Mouse (Mus musculus) forebrain, embryonic 11.5 days (tissue): Measurements from ENCODE around the gene Astn2. TPM values are rescaled to one million over a fixed set of nuclear protein-coding genes. Genes with fewer than 3 reads are reported as not detected.

Experiments used
- ATAC-seq: fragments of 200-750 bp; cut with Nextera tagmentation; replicated peaks from 2 replicates; pipeline ENCODE4 v1.8.0; 2017; ENCODE audit warnings: moderate TSS enrichment; ENCODE audit not compliant: low FRiP score
- DNase-seq: peaks from one replicate; pipeline ENCODE4 v3.0.0-alpha.2; 2017; ENCODE audit warnings: low spot score
- H3K27ac ChIP-seq: fragments of 300-500 bp; sonication (generic); 2 replicates; pipeline ENCODE4 v1.5.1; 2014; ENCODE audit warnings: low read depth, low read length
- H3K27me3 ChIP-seq: fragments of 300-500 bp; sonication (generic); 2 replicates; pipeline ENCODE4 v1.6.1; 2014; ENCODE audit warnings: mild to moderate bottlenecking, low read length, mixed read lengths; ENCODE audit not compliant: control insufficient read depth, insufficient read depth
- H3K36me3 ChIP-seq: fragments of 300-500 bp; sonication (generic); 2 replicates; pipeline ENCODE4 v1.6.1; 2014; ENCODE audit warnings: mild to moderate bottlenecking, low read length, moderate library complexity, mixed read lengths; ENCODE audit not compliant: control insufficient read depth, insufficient read depth
- H3K4me1 ChIP-seq: fragments of 300-500 bp; sonication (generic); replicated peaks from 2 replicates; pipeline ENCODE4 v1.6.1; 2014; ENCODE audit warnings: low read length, mixed read lengths; ENCODE audit not compliant: control insufficient read depth, insufficient read depth
- H3K4me2 ChIP-seq: fragments of 300-500 bp; sonication (generic); 2 replicates; pipeline ENCODE4 v1.6.1; 2014; ENCODE audit warnings: low read depth, mild to moderate bottlenecking, low read length, moderate library complexity, mixed read lengths; ENCODE audit not compliant: severe bottlenecking
- H3K4me3 ChIP-seq: fragments of 300-500 bp; sonication (generic); 2 replicates; pipeline ENCODE4 v1.5.1; 2014; ENCODE audit warnings: low read depth, low read length
- H3K9ac ChIP-seq: fragments of 300-500 bp; sonication (generic); 2 replicates; pipeline ENCODE4 v1.6.1; 2014; ENCODE audit warnings: low read length
- H3K9me3 ChIP-seq: fragments of 300-500 bp; sonication (generic); 2 replicates; pipeline ENCODE4 v1.6.1; 2016; ENCODE audit warnings: low read length, mixed read lengths; ENCODE audit not compliant: control insufficient read depth
- WGBS: fragments of 180-500 bp; shearing (Covaris S2); extraction: QIAGEN DNeasy Blood & Tissue Kit; methylation state at CpG from one replicate; pipeline ENCODE4 v1.1.7; 2014; 5-methylcytosine and 5-hydroxymethylcytosine counted together
- polyA plus RNA-seq: library from polyadenylated mRNA; unstranded; fragments of >200 nt; fragmentation: Nextera tagmentation; extraction: Ambion mirVana; gene quantifications from 2 replicates; pipeline ENCODE4 v1.2.1, GENCODE M21; 2014

Gene Astn2
- polyA plus RNA-seq, 1 experiment from 2014 or later: 0.94 TPM

DNA sequence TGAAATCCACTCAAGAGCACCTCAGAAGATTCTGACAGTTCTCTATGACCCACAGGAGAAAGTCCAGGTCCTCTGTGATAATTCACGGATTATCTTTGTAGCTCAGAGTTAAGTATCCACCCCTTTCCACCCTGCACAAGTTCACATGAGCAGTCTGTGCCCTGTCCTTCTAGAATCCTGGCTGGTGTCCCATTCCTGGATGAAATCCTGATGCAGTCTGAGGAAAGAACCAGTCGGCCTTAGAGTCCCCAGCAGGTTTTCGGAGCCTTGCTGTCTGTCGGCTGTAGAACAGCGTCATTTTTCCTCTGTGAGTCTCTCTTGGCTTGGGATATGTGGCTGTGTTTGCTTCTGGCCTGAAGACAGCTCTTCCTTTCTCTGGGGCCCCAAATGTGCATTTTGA, 978.0 kb downstream of the Astn2 start:
- Histone ChIP-seq H3K27ac (no peak overlapping the region), H3K9me3 (no peaks in the 10 kb centered on the region), H3K4me2 (no peak overlapping the region), H3K9ac (no peak overlapping the region), H3K36me3 (no peaks in the 10 kb centered on the region), H3K4me1 (no peaks in the 10 kb centered on the region), H3K4me3 (no peak overlapping the region), H3K27me3 (no peaks in the 10 kb centered on the region)
- DNase-seq: no peak
- 82% methylated on average over 5 of the region's 5 CpGs for WGBS
- no peak for ATAC-seq

DNA sequence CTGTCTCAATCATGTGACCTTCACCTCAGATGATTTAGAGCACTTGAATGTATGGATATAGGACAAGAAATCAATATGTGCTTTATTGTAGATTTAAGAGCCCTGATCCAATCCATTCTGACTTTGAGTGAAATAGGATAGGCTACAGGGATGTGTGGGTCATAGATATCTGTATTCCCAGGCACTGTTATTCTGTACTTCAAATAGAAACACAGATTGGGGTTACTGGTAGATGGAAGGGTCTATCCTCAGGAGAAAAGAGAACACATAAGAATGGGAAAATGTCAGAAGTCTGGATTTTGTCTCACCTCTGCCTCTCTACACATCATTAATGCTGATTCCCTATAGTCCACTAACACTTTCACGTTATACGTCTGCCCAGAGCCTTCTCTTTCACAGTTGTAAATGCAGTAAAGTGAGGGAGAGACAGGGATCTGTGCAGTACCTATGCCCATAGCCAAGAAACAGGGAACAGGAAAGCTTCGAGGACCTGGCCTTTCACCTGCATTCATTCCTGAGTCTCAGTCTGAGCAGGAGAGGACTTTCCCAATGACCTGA, 981.3 kb downstream of the Astn2 start:
- Histone ChIP-seq H3K36me3 (no peaks in the 10 kb centered on the region), H3K27ac (no peak overlapping the region), H3K9me3 (no peaks in the 10 kb centered on the region), H3K27me3 (no peaks in the 10 kb centered on the region), H3K4me3 (no peak overlapping the region), H3K9ac (no peak overlapping the region), H3K4me2 (no peak overlapping the region), H3K4me1 (peaks cover 5% of the 10 kb centered on the region; the same call in 1 of the 2 replicates)
- WGBS: 90% methylated on average over 3 of the region's 3 CpGs
- no peak for ATAC-seq
- no peak for DNase-seq

DNA sequence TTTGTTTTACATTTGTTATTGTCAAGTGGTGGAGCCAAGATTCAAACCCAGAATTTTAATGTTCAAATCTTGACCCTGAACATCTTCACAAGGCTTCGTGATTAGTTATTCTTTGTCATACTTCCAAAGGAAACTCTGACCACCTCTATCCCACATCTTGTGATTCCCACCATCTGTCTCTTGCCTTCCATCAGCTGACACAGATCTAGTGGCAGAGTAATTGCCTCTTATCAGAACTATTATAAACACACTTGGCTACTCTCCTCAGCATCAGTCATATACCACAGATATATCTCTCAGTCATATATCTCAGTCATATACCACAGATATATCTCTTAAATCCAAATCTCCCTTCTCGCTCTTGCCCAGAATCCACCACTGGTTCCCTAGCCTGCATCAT, 983.1 kb downstream of the Astn2 start:
- no peak for DNase-seq
- H3K4me2 ChIP-seq: no peak overlapping the region
- H3K27ac ChIP-seq: no peak overlapping the region
- no peak; the same call in 1 of the 2 replicates for ATAC-seq
- no peaks in the 10 kb centered on the region for H3K27me3 ChIP-seq
- H3K36me3 ChIP-seq: no peaks in the 10 kb centered on the region
- WGBS: 92% methylated on average over 2 of the region's 2 CpGs
- no peaks in the 10 kb centered on the region for H3K9me3 ChIP-seq
- H3K4me3 ChIP-seq: no peak overlapping the region
- no peak overlapping the region for H3K9ac ChIP-seq
- peaks cover 5% of the 10 kb centered on the region; the same call in 1 of the 2 replicates for H3K4me1 ChIP-seq

DNA sequence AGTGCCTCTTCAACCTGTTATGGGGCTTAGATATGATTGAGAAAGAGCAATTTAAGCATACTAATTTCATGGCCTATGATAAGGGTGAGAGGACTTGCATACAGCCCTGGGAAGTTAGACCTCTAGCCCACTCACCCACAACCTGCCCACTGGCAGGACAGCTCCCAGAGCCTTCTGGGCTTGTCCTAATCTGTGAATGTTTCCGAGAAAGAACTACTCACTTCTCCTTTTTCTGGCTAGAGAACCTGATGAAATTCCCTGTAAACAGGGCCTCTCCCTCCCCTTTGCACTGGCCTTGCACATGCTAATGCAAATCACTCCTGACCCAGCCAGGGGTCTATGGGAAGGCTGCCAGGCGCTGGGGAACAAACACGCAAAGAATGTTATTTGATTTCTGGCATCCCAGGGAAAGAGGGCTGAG, 983.9 kb downstream of the Astn2 start:
- Histone ChIP-seq H3K9me3 (no peaks in the 10 kb centered on the region), H3K36me3 (no peaks in the 10 kb centered on the region), H3K27ac (no peak overlapping the region), H3K4me2 (no peak overlapping the region), H3K27me3 (no peaks in the 10 kb centered on the region), H3K9ac (no peak overlapping the region), H3K4me1 (peaks cover 5% of the 10 kb centered on the region; the same call in 1 of the 2 replicates), H3K4me3 (no peak overlapping the region)
- 12% methylated on average over 3 of the region's 3 CpGs for WGBS
- ATAC-seq (peak; percentile 84), DNase-seq (peak; percentile 68)

DNA sequence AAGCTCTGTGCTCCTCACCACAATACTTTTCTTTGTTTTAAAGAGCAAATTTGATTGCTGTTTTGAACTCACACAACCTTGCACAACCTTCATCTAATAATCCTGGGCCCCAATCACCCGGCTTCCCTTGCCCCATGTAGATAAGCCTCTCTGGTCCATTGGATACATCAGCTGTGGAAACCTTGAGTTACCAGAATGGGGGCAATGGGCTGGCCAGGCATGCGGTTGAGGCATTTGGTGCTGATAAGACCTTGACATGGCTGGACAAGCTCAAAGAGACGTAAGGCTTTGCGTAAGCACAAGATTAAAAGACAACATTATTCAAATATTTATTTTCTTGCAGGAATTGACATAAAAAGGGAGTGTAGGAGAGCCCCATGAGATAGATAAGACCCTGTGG, 988.9 kb downstream of the Astn2 start:
- no peaks in the 10 kb centered on the region for H3K36me3 ChIP-seq
- H3K4me3 ChIP-seq: no peak overlapping the region
- 96% methylated on average over 4 of the region's 4 CpGs for WGBS
- no peaks in the 10 kb centered on the region for H3K9me3 ChIP-seq
- ATAC-seq (no peak), DNase-seq (no peak)
- no peak overlapping the region for H3K4me2 ChIP-seq
- peaks cover 3% of the 10 kb centered on the region; the same call in 1 of the 2 replicates for H3K4me1 ChIP-seq
- no peaks in the 10 kb centered on the region for H3K27me3 ChIP-seq
- H3K27ac ChIP-seq: no peak overlapping the region
- H3K9ac ChIP-seq: no peak overlapping the region

DNA sequence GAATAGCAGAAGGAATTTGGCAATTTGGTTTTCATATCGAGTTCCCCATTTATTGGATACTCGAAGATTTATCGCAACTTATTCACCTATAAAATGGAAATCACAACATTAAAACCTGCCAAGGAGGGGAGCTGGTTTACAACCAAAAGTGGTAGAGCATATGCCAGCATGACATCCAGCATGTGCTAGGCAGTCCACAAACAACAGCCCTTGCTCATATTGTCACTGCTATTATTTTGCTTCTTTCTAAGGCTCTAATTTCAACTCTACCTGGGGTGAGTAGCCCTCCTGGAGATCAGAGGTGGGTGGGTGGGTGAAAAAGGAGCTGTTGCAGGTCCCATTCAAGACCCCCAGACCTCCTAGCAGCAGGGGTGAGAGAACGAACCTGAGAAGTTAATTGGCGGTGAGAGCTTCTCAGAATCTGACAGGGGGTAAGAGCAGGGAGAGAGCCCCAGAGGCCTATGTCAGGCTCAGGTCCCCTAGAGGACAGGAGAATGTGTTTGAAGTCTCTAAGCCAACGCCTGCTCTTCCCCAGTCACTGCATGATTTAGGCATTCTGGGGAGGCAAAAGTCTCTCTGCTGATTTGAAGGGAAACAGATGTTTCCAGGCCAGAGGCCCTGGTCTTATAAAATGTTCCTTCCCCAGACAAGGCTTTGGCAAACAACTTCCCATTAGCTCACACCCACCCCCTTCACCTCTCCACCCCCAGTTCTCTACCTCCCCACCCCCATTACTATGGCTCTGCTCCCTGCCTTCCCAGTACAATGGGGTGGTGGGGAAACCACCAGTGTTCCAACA, 1001.4 kb downstream of the Astn2 start:
- no peak for ATAC-seq
- DNase-seq: no peak

DNA sequence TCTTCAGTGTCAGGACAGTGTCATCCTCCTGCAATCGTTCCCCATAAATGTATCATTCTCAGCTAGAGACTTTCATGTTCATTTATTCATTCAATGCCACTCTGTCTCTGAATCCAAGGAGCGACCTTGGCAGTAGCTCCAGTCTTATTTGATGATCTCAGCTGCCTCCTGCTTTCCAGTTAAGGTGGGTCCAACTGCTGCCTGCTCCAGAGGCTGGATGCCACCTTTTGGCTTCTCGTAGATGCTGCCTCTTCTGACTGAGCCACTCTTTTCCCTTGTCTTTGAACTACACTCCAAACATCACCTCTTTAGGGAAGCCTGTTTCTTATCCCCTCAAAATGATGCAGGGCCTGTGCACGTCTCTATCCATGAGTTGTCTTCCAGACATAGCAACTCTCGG, 1002.1 kb downstream of the Astn2 start:
- 86% methylated on average over 5 of the region's 5 CpGs for WGBS

More for the DNA sequence above, 1001.4 kb downstream of the Astn2 start:
- H3K27ac ChIP-seq: no peak overlapping the region
- no peak overlapping the region for H3K9ac ChIP-seq
- H3K4me2 ChIP-seq: no peak overlapping the region
- no peaks in the 10 kb centered on the region for H3K36me3 ChIP-seq
- no peaks in the 10 kb centered on the region for H3K9me3 ChIP-seq
- H3K4me3 ChIP-seq: no peak overlapping the region
- H3K27me3 ChIP-seq: no peaks in the 10 kb centered on the region
- no peaks in the 10 kb centered on the region for H3K4me1 ChIP-seq
- 66% methylated on average over 6 of the region's 6 CpGs for WGBS

DNA sequence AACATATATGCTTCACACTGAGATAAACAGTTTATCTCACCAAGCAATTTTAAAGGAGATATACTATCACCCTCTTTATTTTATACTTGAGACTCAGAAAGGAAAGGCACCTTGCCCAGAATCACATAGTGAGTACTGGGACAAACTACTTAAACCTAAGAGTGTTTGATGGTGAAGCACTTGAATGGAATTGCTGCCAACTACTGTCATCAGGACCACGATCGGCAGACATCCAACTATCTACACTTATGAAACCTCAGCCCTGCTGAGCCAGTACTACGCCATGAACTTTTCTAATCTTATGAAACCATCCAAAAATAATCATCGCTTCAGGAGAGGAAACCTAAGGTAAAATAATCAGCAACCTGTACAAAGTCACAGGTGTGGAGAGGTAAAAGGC, 1005.0 kb downstream of the Astn2 start:
- Histone ChIP-seq H3K4me1 (no peaks in the 10 kb centered on the region), H3K4me2 (no peak overlapping the region), H3K9me3 (no peaks in the 10 kb centered on the region), H3K4me3 (no peak overlapping the region), H3K9ac (no peak overlapping the region), H3K27me3 (no peaks in the 10 kb centered on the region), H3K27ac (no peak overlapping the region), H3K36me3 (no peaks in the 10 kb centered on the region)
- no peak for ATAC-seq
- WGBS: 95% methylated on average over 4 of the region's 4 CpGs
- no peak for DNase-seq

More for the DNA sequence above, 1002.1 kb downstream of the Astn2 start:
- Histone ChIP-seq H3K4me1 (no peaks in the 10 kb centered on the region), H3K4me3 (no peak overlapping the region), H3K27ac (no peak overlapping the region), H3K36me3 (no peaks in the 10 kb centered on the region), H3K9me3 (no peaks in the 10 kb centered on the region), H3K4me2 (no peak overlapping the region), H3K9ac (no peak overlapping the region), H3K27me3 (no peaks in the 10 kb centered on the region)
- no peak for ATAC-seq
- no peak for DNase-seq

DNA sequence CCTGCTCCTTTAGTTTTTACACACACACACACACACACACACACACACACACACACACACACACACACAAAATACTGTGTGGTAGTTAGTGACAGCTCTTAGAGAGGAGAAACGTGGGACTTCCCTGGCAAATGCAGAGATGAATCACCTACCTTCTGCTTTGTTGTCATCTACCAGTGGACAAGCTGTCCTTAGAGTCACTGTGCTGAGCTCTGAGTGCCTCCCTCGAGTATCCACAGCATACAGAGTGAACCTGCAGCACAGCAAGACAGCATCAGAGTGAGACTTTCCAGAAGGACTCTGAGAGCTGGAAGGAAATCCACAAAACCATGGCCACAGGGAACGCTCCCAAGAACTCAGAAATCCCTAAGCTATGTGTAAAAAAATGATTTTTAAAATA, 1007.6 kb downstream of the Astn2 start:
- H3K9me3 ChIP-seq: no peaks in the 10 kb centered on the region
- no peak overlapping the region for H3K4me3 ChIP-seq
- DNase-seq (no peak), ATAC-seq (no peak)
- H3K36me3 ChIP-seq: no peaks in the 10 kb centered on the region
- 72% methylated on average over 3 of the region's 3 CpGs for WGBS
- no peak overlapping the region for H3K4me2 ChIP-seq
- no peaks in the 10 kb centered on the region for H3K4me1 ChIP-seq
- H3K27ac ChIP-seq: no peak overlapping the region
- H3K9ac ChIP-seq: no peak overlapping the region
- H3K27me3 ChIP-seq: no peaks in the 10 kb centered on the region
